Mouse (Mus musculus): ENCODE results near the gene Zfyve26.

DNA sequence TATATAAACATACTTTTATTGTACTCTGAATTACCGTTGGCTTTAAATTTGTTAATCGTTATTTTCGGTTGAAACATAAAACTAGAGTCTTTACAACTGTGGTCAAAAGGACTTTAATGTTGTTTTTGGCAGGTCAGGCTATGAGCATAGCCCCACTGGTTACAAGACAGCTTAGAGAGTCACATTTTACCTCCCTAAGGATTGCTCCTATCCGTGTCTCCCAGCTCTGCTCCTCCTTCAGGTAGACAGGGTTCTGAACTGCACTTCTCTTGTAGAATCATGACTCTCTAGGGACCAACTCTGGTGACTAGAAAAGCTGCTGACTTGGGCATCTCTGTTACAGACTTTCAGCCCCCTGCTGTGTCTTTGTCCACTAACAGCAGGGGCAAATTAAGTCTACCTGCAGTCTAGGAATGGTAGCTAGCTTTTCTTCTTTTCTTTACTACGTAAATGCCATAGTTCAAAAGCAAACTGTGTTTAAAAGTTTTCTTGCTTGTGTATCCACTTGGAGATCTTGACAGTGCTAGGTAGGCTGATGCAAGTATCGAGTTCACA, 45.3 kb upstream of the Zfyve26 start:
- peak; percentile 64; the same call in 1 of the 2 replicates for TF ChIP-seq MAFK (IDR thresholded peaks at IDR 0.05; ENCODE audit: insufficient read depth, low read depth, low read length)
- no peak for TF ChIP-seq CHD2 (IDR thresholded peaks at IDR 0.05; ENCODE audit: low read depth, low read length)
- no peak for TF ChIP-seq ZC3H11A (IDR thresholded peaks at IDR 0.05; ENCODE audit: borderline replicate concordance, low read depth, low read length)
- TF ChIP-seq ZNF384 (IDR thresholded peaks at IDR 0.05; ENCODE audit: low read depth, low read length), result no peak
